Mouse (Mus musculus) hindbrain, embryonic 15.5 days (tissue): ENCODE measurements around the gene Mast4. TPM values are rescaled to one million over a fixed set of nuclear protein-coding genes. Genes with fewer than 3 reads are reported as not detected.

ENCODE experiments used
- ATAC-seq: fragments of 200-750 bp; cut with Nextera tagmentation; 2 replicates; pipeline ENCODE4 v1.8.0; 2017; ENCODE audit warnings: low read depth, moderate number of reproducible peaks, moderate TSS enrichment; ENCODE audit not compliant: low FRiP score
- H3K27ac ChIP-seq: fragments of 300-500 bp; sonication (generic); replicated peaks from 2 replicates; pipeline ENCODE4 v1.5.1; 2015; ENCODE audit warnings: mild to moderate bottlenecking, inconsistent platforms
- H3K27me3 ChIP-seq: fragments of 300-500 bp; sonication (generic); 2 replicates; pipeline ENCODE4 v1.6.1; 2015; ENCODE audit warnings: control low read depth, inconsistent platforms
- H3K36me3 ChIP-seq: fragments of 300-500 bp; sonication (generic); 2 replicates; pipeline ENCODE4 v1.6.1; 2015; ENCODE audit warnings: control low read depth, inconsistent platforms
- H3K4me1 ChIP-seq: fragments of 300-500 bp; sonication (generic); replicated peaks from 2 replicates; pipeline ENCODE4 v1.6.1; 2015; ENCODE audit warnings: control low read depth, inconsistent platforms
- H3K4me2 ChIP-seq: fragments of 300-500 bp; sonication (generic); 2 replicates; pipeline ENCODE4 v1.6.1; 2015; ENCODE audit warnings: moderate library complexity, mild to moderate bottlenecking, inconsistent platforms
- H3K4me3 ChIP-seq: fragments of 300-500 bp; sonication (generic); 2 replicates; pipeline ENCODE4 v1.5.1; 2015; ENCODE audit warnings: mild to moderate bottlenecking, inconsistent platforms
- H3K9ac ChIP-seq: fragments of 300-500 bp; sonication (generic); 2 replicates; pipeline ENCODE4 v1.6.1; 2015; ENCODE audit warnings: inconsistent platforms
- H3K9me3 ChIP-seq: fragments of 300-500 bp; sonication (generic); 2 replicates; pipeline ENCODE4 v1.6.1; 2016; ENCODE audit warnings: control low read depth, inconsistent platforms
- WGBS: fragments of 180-500 bp; shearing (Covaris S2); methylation state at CpG from one replicate; pipeline ENCODE4 v1.1.7; 2015; 5-methylcytosine and 5-hydroxymethylcytosine counted together
- polyA plus RNA-seq: library from polyadenylated mRNA; unstranded; fragments of >200 nt; fragmentation: Nextera tagmentation; extraction: Ambion mirVana; gene quantifications from 2 replicates; pipeline ENCODE4 v1.2.1, GENCODE M21; 2015

Gene Mast4
- polyA plus RNA-seq, 1 experiment from 2014 or later = 29.1 TPM

GRCm38 (mm10) chr13:102918616-102919015, 415.7 kb downstream of the Mast4 start:
- WGBS = 48% methylated on average over 4 of the region's 4 CpGs

DNA sequence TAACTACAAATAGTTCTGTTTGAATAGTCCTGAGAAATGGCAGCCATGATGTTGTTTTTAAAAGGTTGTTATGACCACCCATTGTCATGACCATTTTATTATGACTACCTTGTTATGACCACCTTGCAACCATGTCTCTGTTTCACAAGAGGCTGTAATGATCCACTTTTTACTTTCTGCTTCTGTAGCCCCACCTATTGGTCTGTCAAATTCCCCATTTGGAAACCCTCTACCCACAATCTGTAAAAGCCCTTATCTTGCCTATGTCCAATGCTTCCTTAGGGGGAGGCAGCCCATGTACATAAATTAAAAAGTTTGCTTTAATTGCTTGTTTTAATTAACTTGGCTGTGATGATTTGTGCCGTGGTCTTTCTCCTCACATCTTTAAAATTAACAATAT, 419.0 kb downstream of the Mast4 start:
- H3K27me3 ChIP-seq = no peaks in the 10 kb centered on the region
- H3K9me3 ChIP-seq = no peaks in the 10 kb centered on the region
- no peaks in the 10 kb centered on the region for H3K36me3 ChIP-seq
- no peak overlapping the region for H3K4me3 ChIP-seq
- no peak overlapping the region for H3K9ac ChIP-seq
- no peaks in the 10 kb centered on the region; the same call in 1 of the 2 replicates for H3K4me1 ChIP-seq
- no peak overlapping the region for H3K27ac ChIP-seq
- H3K4me2 ChIP-seq = no peak overlapping the region
- WGBS = 80% methylated on average over 1 of the region's 1 CpGs
- no peak for ATAC-seq

More at GRCm38 (mm10) chr13:102918616-102919015, 415.7 kb downstream of the Mast4 start:
- ATAC-seq = no peak
- H3K27ac ChIP-seq = no peak overlapping the region
- no peaks in the 10 kb centered on the region for H3K36me3 ChIP-seq
- no peak overlapping the region for H3K4me2 ChIP-seq
- no peak overlapping the region for H3K4me3 ChIP-seq
- H3K9ac ChIP-seq = no peak overlapping the region
- no peaks in the 10 kb centered on the region for H3K27me3 ChIP-seq
- H3K4me1 ChIP-seq = no peaks in the 10 kb centered on the region; the same call in 1 of the 2 replicates
- H3K9me3 ChIP-seq = no peaks in the 10 kb centered on the region

GRCm38 (mm10) chr13:102914800-102915199, 419.5 kb downstream of the Mast4 start:
- ATAC-seq = no peak
- Histone ChIP-seq H3K9me3 (no peaks in the 10 kb centered on the region), H3K36me3 (no peaks in the 10 kb centered on the region), H3K27ac (no peak overlapping the region), H3K4me3 (no peak overlapping the region), H3K4me1 (no peaks in the 10 kb centered on the region; the same call in 1 of the 2 replicates), H3K27me3 (no peaks in the 10 kb centered on the region), H3K4me2 (no peak overlapping the region), H3K9ac (no peak overlapping the region)

- Histone ChIP-seq H3K27me3 (no peaks in the 10 kb centered on the region), H3K4me1 (no peaks in the 10 kb centered on the region; the same call in 1 of the 2 replicates), H3K4me3 (no peak overlapping the region), H3K36me3 (no peaks in the 10 kb centered on the region), H3K9me3 (no peaks in the 10 kb centered on the region), H3K27ac (no peak overlapping the region), H3K4me2 (no peak overlapping the region), H3K9ac (no peak overlapping the region)
- no peak for ATAC-seq
- WGBS = 78% methylated on average over 2 of the region's 2 CpGs
These were observed 420.4 kb downstream of the Mast4 start for GRCm38 (mm10) chr13:102913919-102914318.

GRCm38 (mm10) chr13:102912867-102913266, 421.4 kb downstream of the Mast4 start:
- ATAC-seq = no peak

DNA sequence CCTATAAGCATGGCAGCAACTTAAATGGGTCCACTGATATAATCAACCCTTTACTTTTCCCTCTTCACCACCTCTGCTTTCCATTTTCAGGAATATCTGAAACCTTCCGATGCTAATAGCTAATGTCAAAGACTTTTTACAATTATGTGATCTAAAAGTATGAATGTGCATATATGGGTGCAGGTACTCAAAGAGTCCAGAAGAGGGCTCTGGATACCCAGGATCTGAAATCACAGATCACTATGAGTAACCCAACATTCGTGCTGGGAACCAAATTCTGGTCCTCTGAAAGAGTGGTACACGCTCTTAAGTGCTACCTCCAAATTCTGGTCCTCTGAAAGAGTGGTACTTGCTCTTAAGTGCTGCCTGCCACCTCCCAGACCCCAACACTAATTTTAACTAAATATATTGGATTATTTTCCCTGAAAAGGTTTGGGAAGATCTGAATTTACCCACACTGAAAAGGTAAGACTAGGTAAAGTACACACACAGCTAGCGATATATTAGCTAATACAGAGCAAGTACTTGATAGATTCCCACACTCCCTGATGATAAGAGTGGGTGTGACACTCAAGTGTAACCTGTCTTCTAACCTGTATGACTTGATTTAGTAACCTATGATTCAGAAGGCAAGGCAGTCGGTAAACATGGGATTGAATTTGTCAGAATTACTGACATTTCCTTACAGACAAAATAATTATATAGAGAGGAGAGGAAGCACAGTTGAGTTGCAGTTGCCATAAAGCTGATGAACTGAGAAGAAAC, 424.5 kb downstream of the Mast4 start:
- WGBS = 92% methylated on average over 5 of the region's 5 CpGs
- no peak overlapping the region for H3K4me2 ChIP-seq
- ATAC-seq = no peak
- H3K4me1 ChIP-seq = peaks cover 10% of the 10 kb centered on the region
- no peak overlapping the region for H3K9ac ChIP-seq
- H3K36me3 ChIP-seq = no peaks in the 10 kb centered on the region
- no peaks in the 10 kb centered on the region for H3K27me3 ChIP-seq
- no peak overlapping the region for H3K27ac ChIP-seq
- H3K4me3 ChIP-seq = no peak overlapping the region
- no peaks in the 10 kb centered on the region for H3K9me3 ChIP-seq

More at GRCm38 (mm10) chr13:102912867-102913266, 421.4 kb downstream of the Mast4 start:
- no peaks in the 10 kb centered on the region for H3K9me3 ChIP-seq
- no peak overlapping the region for H3K9ac ChIP-seq
- no peaks in the 10 kb centered on the region for H3K36me3 ChIP-seq
- H3K27ac ChIP-seq = 0 out of 2 replicates have a peak overlapping the region, but pooled peaks have one; percentile 22
- no peak overlapping the region for H3K4me2 ChIP-seq
- no peak overlapping the region for H3K4me3 ChIP-seq
- no peaks in the 10 kb centered on the region for H3K27me3 ChIP-seq
- WGBS = 85% methylated on average over 12 of the region's 12 CpGs
- H3K4me1 ChIP-seq = no peaks in the 10 kb centered on the region

DNA sequence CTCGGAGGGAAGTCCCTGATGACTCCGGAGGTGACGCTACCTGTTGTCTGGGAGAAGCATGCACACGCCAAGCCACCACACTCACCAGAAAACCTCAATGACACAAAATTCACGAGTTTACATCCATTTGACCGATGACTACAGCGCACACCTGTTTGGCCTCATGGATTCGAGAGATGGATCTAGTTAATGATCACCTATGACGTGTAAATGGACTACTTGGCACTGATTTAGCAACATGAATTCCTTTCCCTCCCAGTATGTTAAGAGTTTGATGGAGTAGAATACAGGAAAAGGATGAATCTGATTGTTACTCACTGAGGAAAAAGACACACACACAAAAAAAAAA, 427.7 kb downstream of the Mast4 start:
- H3K4me3 ChIP-seq = peak overlapping the region; percentile 45
- peaks cover 13% of the 10 kb centered on the region for H3K4me1 ChIP-seq
- ATAC-seq = peak; percentile 24; the same call in 1 of the 2 replicates
- H3K27me3 ChIP-seq = no peaks in the 10 kb centered on the region
- peak overlapping the region; percentile 43 for H3K9ac ChIP-seq
- peak overlapping the region; percentile 82 for H3K4me2 ChIP-seq
- no peaks in the 10 kb centered on the region for H3K9me3 ChIP-seq
- H3K36me3 ChIP-seq = no peaks in the 10 kb centered on the region
- peak overlapping the region; percentile 83 for H3K27ac ChIP-seq
- 5% methylated on average over 9 of the region's 9 CpGs for WGBS

DNA sequence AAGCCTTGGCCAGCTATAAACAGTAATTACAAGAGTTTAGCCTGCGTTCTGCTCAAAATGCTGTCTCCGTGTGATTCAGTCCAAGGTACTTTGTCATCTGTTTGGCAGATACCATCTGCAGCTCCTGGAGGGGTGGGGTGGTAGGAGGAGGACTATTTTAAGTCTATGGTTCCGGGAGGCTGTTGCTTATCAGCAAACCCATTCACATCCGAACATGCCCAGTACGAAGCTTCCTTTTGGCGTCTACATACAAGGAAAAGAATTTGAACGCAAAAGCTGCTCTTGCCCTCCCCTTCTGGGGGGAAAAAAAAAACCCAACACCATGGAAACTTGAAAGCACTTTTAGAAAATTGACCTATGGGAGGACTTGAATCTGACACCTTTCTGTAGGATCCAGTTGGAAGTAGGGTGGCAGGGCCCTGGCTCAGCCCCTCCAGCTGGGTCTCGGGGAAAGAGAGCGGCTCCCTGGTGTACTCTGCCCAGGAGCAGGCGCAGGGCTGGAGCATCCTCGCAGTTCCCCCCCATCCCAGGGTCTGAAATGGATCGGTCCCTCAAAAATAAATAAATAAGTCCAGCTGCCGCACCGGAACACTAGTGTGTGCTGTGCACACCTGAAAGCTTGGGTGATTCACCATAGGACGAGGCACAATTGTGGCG, 428.2 kb downstream of the Mast4 start:
- Histone ChIP-seq H3K27me3 (no peaks in the 10 kb centered on the region), H3K27ac (peak overlapping the region; percentile 83), H3K4me1 (peaks cover 13% of the 10 kb centered on the region), H3K4me2 (peak overlapping the region; percentile 82), H3K9me3 (no peaks in the 10 kb centered on the region), H3K36me3 (no peaks in the 10 kb centered on the region), H3K9ac (peak overlapping the region; percentile 43), H3K4me3 (peak overlapping the region; percentile 45)
- under 1% methylated on average over 16 of the region's 16 CpGs for WGBS
- ATAC-seq = peak; percentile 95

DNA sequence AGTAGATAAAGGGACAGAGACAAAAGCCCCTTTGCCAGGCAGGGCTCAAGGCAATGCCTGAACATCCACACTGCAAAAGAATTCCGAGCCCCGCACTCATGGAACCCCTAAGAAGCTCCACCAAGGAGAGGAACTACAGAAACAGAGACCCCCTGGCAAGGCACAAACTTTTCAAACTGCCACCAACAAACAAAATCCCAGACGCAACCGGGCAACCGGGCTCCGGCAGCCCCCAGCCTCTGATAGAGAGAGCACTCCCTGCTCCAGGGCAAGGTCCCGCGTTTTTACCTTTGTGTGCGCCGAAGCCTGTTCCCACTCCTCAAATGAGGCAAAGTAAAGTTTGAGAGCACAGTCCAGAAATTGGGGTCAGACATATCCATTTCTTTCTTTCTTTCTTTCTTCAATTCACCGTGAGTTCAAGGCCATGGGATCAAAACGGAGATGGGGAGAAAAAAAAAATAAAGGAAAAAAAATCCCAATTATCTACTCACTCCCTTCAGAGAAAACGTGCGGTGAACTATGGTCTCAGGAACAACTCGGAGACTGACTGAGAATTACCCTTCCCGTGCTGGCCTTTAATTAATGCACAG, 428.8 kb downstream of the Mast4 start:
- under 1% methylated on average over 16 of the region's 16 CpGs for WGBS

DNA sequence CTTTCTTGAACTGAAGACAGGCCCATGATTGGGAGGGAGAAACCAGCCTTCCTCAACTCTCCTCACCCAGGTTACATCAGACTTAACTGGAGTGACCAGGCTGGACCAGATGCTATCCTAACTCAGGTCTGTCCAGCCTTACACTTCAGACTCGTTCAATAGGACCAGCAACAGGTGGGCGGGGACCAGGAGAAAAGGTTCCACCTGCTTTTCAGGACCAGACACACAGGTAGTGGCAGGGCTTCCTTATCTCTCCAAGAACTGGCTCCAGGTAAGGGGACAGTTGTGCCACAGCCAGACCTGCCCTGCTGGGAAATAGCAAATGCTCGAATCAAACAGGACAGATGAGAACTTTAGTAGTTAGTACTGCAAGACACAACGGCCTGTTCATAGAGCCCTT, 430.6 kb downstream of the Mast4 start:
- H3K27me3 ChIP-seq = no peaks in the 10 kb centered on the region
- no peaks in the 10 kb centered on the region for H3K9me3 ChIP-seq
- H3K4me2 ChIP-seq = no peak overlapping the region
- no peak overlapping the region for H3K9ac ChIP-seq
- no peak for ATAC-seq
- H3K4me3 ChIP-seq = no peak overlapping the region
- no peak overlapping the region for H3K27ac ChIP-seq
- no peaks in the 10 kb centered on the region for H3K36me3 ChIP-seq
- WGBS = 89% methylated on average over 4 of the region's 4 CpGs
- peaks cover 17% of the 10 kb centered on the region for H3K4me1 ChIP-seq

More for the DNA sequence above, 428.8 kb downstream of the Mast4 start:
- Histone ChIP-seq H3K4me1 (peaks cover 13% of the 10 kb centered on the region), H3K36me3 (no peaks in the 10 kb centered on the region), H3K27me3 (no peaks in the 10 kb centered on the region), H3K27ac (peak overlapping the region; percentile 83), H3K9me3 (no peaks in the 10 kb centered on the region), H3K4me3 (peak overlapping the region; percentile 45), H3K9ac (peak overlapping the region; percentile 43), H3K4me2 (peak overlapping the region; percentile 82)
- no peak; the same call in 1 of the 2 replicates for ATAC-seq

DNA sequence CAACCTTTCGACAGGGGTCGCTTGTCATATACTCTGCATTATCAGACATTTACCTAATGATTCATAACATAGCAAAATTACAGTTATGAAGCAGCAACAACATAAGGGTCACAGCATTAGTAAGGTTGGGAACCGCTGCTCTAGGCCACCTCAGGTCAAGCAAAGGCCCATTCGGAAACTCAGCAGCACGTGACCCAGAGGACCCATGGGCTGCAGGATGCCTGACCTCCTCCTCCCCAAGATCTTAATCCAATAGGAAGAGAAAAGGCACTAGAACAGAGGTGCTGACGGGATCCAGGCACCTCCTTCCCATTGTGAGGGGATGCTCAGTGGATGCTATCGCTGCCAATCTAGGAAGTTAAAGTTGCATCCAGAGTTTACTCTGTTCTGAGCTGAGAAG, 432.2 kb downstream of the Mast4 start:
- no peak for ATAC-seq
- Histone ChIP-seq H3K4me2 (no peak overlapping the region), H3K4me1 (peaks cover 22% of the 10 kb centered on the region), H3K4me3 (no peak overlapping the region), H3K9me3 (no peaks in the 10 kb centered on the region), H3K27ac (no peak overlapping the region), H3K27me3 (no peaks in the 10 kb centered on the region), H3K36me3 (no peaks in the 10 kb centered on the region), H3K9ac (no peak overlapping the region)
- WGBS = 78% methylated on average over 7 of the region's 7 CpGs

DNA sequence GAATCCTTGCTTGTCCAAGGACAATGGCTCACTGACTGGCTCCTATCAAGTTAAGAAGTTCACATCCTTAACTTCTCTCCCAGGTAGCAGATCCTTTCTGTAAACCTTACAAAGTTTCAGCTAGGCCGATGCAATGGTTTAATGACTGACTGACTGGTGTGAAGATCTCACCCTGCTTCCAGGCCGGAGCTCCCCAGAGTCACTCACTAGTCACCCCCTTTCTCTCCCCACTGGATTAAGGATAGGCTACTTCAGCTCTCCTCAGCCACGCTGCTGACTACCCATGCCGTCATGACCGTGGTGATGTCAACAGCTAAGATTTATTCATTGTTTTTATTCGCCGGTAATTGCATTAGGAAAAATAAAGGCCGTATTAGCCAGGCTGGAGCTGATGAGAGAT, 433.8 kb downstream of the Mast4 start:
- Histone ChIP-seq H3K36me3 (no peaks in the 10 kb centered on the region), H3K9me3 (no peaks in the 10 kb centered on the region), H3K27ac (no peak overlapping the region), H3K9ac (no peak overlapping the region), H3K4me3 (no peak overlapping the region), H3K4me2 (no peak overlapping the region), H3K27me3 (no peaks in the 10 kb centered on the region), H3K4me1 (peaks cover 24% of the 10 kb centered on the region)
- ATAC-seq = no peak
- 80% methylated on average over 8 of the region's 8 CpGs for WGBS
